Mouse (Mus musculus) midbrain, embryonic 15.5 days (tissue): ENCODE results near the gene Tpra1. TPM values are rescaled to one million over a fixed set of nuclear protein-coding genes. Genes with fewer than 3 reads are reported as not detected.
A peak's percentile ranks its signal among the peaks of the same experiment; 100 is the strongest.

Experiments
- ATAC-seq: fragments of 200-750 bp; cut with Nextera tagmentation; replicated peaks from 2 replicates; pipeline ENCODE4 v1.8.0; 2017; ENCODE audit warnings: moderate TSS enrichment
- H3K27ac ChIP-seq: fragments of 300-500 bp; sonication (generic); 2 replicates; pipeline ENCODE4 v1.5.1; 2015; ENCODE audit warnings: mild to moderate bottlenecking, inconsistent platforms
- H3K27me3 ChIP-seq: fragments of 300-500 bp; sonication (generic); replicated peaks from 2 replicates; pipeline ENCODE4 v1.6.1; 2015; ENCODE audit warnings: inconsistent platforms
- H3K36me3 ChIP-seq: fragments of 300-500 bp; sonication (generic); replicated peaks from 2 replicates; pipeline ENCODE4 v1.6.1; 2015; ENCODE audit warnings: inconsistent platforms
- H3K4me1 ChIP-seq: fragments of 300-500 bp; sonication (generic); 2 replicates; pipeline ENCODE4 v1.6.1; 2015; ENCODE audit warnings: inconsistent platforms
- H3K4me2 ChIP-seq: fragments of 300-500 bp; sonication (generic); 2 replicates; pipeline ENCODE4 v1.6.1; 2015; ENCODE audit warnings: inconsistent platforms, mild to moderate bottlenecking, moderate library complexity
- H3K4me3 ChIP-seq: fragments of 300-500 bp; sonication (generic); 2 replicates; pipeline ENCODE4 v1.5.1; 2015; ENCODE audit warnings: mild to moderate bottlenecking, inconsistent platforms
- H3K9ac ChIP-seq: fragments of 300-500 bp; sonication (generic); 2 replicates; pipeline ENCODE4 v1.6.1; 2015; ENCODE audit warnings: mild to moderate bottlenecking, inconsistent platforms
- H3K9me3 ChIP-seq: fragments of 300-500 bp; sonication (generic); 2 replicates; pipeline ENCODE4 v1.6.1; 2016; ENCODE audit warnings: inconsistent platforms
- WGBS: fragments of 180-500 bp; shearing (Covaris S2); methylation state at CpG from one replicate; pipeline ENCODE4 v1.1.7; 2015; ENCODE audit warnings: mixed read lengths; 5-methylcytosine and 5-hydroxymethylcytosine counted together
- polyA plus RNA-seq: library from polyadenylated mRNA; unstranded; fragments of >200 nt; fragmentation: Nextera tagmentation; extraction: Ambion mirVana; gene quantifications from 2 replicates; pipeline ENCODE4 v1.2.1, GENCODE M21; 2015

The Tpra1 gene
- polyA plus RNA-seq, 1 experiment from 2014 or later = 102 TPM

DNA sequence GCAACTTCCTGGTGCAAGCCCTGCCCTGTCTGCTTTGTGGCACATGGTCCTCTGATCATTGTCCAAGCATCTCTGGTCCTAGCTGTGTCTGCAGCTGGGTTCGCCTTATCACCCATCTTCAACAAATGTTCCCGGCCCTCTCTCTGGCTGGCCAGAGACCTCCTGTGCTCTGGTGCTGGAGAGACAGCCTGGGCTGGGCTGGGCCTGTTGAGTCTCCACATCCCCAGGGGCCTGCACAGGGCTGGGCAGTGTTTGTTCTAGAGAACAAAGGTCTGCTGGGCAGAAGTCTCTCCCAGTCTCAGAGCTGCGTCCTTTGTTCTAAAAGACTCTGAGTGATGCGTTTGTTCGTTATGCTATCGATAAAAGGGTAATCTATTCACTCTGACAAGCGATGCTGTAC lies 28.0 kb downstream of the Tpra1 start:
- ATAC-seq = no peak
- no peak overlapping the region for H3K4me3 ChIP-seq
- peak overlapping the region; percentile 73 for H3K27ac ChIP-seq
- no peaks in the 10 kb centered on the region for H3K9me3 ChIP-seq
- 36% methylated on average over 7 of the region's 7 CpGs for WGBS
- no peak overlapping the region for H3K9ac ChIP-seq
- no peaks in the 10 kb centered on the region for H3K36me3 ChIP-seq
- no peaks in the 10 kb centered on the region for H3K27me3 ChIP-seq
- H3K4me1 ChIP-seq = peaks cover 51% of the 10 kb centered on the region
- no peak overlapping the region for H3K4me2 ChIP-seq

DNA sequence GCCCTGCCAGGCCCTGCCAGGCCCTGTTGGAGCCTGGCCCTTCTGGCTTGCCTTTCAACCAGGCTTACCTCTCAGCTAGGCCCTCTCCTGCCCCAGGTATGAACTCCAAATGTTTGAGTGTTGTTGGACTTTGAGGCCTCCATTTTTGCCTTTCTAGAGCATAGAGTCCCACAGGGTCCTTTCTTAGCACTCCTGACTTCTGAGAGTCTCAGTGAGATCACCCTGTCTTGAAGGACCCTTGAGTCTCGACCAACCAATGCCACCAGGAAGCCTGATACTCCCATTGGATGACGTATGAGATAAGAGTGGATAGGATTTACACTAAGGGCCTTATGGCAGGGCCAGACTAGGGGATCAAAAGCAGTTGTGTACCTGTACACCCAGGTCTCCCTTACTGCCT lies 29.4 kb downstream of the Tpra1 start:
- no peak overlapping the region for H3K9ac ChIP-seq
- no peak for ATAC-seq
- no peaks in the 10 kb centered on the region for H3K36me3 ChIP-seq
- 82% methylated on average over 2 of the region's 2 CpGs for WGBS
- H3K4me2 ChIP-seq = no peak overlapping the region
- no peaks in the 10 kb centered on the region for H3K27me3 ChIP-seq
- no peak overlapping the region for H3K4me3 ChIP-seq
- H3K9me3 ChIP-seq = no peaks in the 10 kb centered on the region
- H3K4me1 ChIP-seq = peaks cover 49% of the 10 kb centered on the region
- no peak overlapping the region for H3K27ac ChIP-seq

GRCm38 (mm10) chr6:88934132-88934531 lies 32.1 kb downstream of the Tpra1 start:
- no peaks in the 10 kb centered on the region for H3K9me3 ChIP-seq
- WGBS = 30% methylated on average over 4 of the region's 4 CpGs
- H3K4me1 ChIP-seq = peaks cover 63% of the 10 kb centered on the region
- no peak for ATAC-seq
- H3K27ac ChIP-seq = no peak overlapping the region
- H3K4me3 ChIP-seq = no peak overlapping the region
- no peaks in the 10 kb centered on the region for H3K36me3 ChIP-seq
- no peaks in the 10 kb centered on the region for H3K27me3 ChIP-seq
- no peak overlapping the region for H3K9ac ChIP-seq
- H3K4me2 ChIP-seq = no peak overlapping the region

DNA sequence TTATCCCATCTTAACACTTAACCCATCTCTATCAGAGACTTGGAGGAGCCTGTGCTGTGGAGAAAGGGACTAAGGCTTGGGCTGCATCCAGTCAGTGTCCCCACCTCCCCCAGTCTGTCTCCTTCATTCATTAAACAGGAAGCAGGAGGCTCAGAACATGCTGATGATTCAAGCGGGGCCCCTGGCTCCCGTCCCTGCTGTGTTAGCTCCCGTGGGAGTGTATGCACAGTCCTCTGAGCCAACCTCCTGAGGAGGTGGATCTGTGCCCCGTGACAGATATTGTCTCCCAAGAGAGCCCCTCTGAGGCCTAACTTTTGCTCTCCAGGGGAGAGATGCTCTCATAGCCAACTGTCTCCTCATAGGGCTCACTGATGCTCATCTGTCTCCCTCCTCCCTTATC lies 32.8 kb downstream of the Tpra1 start:
- Histone ChIP-seq H3K9me3 (no peaks in the 10 kb centered on the region), H3K27me3 (no peaks in the 10 kb centered on the region), H3K4me2 (no peak overlapping the region), H3K4me1 (peaks cover 63% of the 10 kb centered on the region), H3K36me3 (no peaks in the 10 kb centered on the region), H3K27ac (no peak overlapping the region), H3K4me3 (no peak overlapping the region), H3K9ac (no peak overlapping the region)
- ATAC-seq = no peak
- 20% methylated on average over 4 of the region's 4 CpGs for WGBS

DNA sequence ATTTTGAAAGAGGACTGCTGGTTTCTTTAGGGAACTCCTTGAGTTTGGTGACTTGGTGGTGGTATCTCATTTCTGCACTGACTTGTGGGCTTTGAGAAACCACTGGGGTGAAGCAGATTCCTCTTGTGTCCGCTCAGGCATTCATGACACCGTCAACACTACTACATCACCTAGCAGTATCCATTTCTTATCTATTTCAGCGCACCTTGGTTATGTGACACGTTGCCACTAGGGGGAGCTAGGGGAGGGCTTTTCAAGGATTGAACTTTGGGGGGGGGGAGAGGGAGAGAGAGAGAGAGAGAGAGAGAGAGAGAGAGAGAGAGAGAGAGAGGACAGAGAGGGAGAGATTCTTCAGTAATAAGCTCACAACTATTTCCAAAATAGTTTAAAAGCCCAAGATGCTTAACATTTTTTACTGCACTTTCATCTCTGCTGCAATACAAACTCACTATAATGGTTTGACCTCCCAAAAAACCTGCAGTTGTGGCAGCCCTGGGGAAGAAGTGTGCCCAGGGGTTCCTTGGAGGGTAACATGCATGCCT lies 33.8 kb downstream of the Tpra1 start:
- no peak overlapping the region for H3K4me3 ChIP-seq
- no peaks in the 10 kb centered on the region for H3K27me3 ChIP-seq
- peak overlapping the region; percentile 19; the same call in 1 of the 2 replicates for H3K9ac ChIP-seq
- no peaks in the 10 kb centered on the region for H3K9me3 ChIP-seq
- H3K4me2 ChIP-seq = no peak overlapping the region
- H3K27ac ChIP-seq = peak overlapping the region; percentile 49; the same call in 1 of the 2 replicates
- WGBS = 11% methylated on average over 4 of the region's 4 CpGs
- no peak for ATAC-seq
- peaks cover 64% of the 10 kb centered on the region for H3K4me1 ChIP-seq
- H3K36me3 ChIP-seq = no peaks in the 10 kb centered on the region

DNA sequence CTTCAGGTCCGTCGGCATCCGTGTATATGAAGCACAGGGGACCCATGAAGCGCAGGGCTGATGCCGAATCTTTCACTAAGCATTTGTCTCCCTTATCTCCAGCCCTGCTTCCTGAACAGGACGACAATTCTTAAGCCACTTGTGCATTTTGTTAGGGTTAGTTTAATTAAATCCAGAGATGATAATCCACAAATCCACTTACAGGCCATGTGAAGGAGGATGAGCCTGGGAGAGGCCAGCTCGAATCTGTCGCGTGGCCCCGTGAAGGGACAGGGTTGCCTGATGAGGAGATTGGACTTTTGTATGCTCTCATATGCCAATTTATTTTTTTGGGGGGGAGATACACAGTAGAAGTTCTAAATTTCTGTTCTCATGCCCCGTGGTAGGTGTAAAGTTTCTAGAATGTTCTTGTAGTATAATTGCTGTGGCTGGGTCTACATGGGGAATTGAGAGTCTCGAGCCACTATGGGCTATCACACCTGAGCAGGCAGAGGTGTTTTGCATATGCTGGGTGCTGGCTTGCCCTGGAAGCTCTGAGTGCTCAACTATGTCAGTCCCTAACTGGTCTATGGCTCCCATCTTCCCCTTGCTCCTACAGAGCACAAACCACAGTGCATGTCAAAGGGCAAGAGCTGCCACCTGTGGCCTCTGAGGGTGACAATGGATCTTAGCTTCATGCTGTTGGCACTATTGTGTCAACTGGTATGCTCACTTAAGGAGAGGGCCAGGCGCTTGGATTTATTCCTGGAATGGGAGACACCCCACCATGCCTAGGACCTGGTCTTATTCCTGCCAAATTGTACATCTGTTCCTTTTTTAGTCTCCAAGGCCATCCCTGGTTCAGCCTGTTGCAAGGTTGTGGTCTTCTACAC lies 34.5 kb downstream of the Tpra1 start:
- peak overlapping the region; percentile 77 for H3K27ac ChIP-seq
- H3K36me3 ChIP-seq = no peaks in the 10 kb centered on the region
- no peak for ATAC-seq
- no peaks in the 10 kb centered on the region for H3K27me3 ChIP-seq
- no peaks in the 10 kb centered on the region for H3K9me3 ChIP-seq
- H3K4me1 ChIP-seq = peaks cover 72% of the 10 kb centered on the region
- H3K4me2 ChIP-seq = no peak overlapping the region
- H3K4me3 ChIP-seq = no peak overlapping the region
- 44% methylated on average over 13 of the region's 13 CpGs for WGBS
- peak overlapping the region; percentile 19; the same call in 1 of the 2 replicates for H3K9ac ChIP-seq

DNA sequence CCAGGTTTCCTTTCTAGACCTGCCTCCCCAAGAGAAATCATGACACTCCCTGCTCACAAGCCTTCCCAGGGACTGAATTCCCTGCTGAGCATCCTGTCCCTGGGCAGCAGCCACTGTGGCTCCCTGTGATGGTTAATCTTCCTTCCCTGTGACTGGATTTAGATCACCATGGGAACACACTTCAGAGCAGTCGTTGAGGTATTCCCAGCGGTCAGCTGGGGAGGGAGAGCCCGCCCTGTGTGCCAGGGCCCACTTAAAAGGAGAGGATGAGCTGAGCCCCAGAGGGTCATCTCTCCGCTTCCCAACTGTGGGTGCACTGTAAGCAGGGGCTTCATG lies 35.1 kb downstream of the Tpra1 start:
- ATAC-seq = no peak
- no peaks in the 10 kb centered on the region for H3K36me3 ChIP-seq
- no peak overlapping the region for H3K4me3 ChIP-seq
- H3K4me1 ChIP-seq = peaks cover 78% of the 10 kb centered on the region
- 19% methylated on average over 4 of the region's 4 CpGs for WGBS
- peak overlapping the region; percentile 77 for H3K27ac ChIP-seq
- no peaks in the 10 kb centered on the region for H3K9me3 ChIP-seq
- no peak overlapping the region for H3K4me2 ChIP-seq
- H3K27me3 ChIP-seq = no peaks in the 10 kb centered on the region
- no peak overlapping the region for H3K9ac ChIP-seq

DNA sequence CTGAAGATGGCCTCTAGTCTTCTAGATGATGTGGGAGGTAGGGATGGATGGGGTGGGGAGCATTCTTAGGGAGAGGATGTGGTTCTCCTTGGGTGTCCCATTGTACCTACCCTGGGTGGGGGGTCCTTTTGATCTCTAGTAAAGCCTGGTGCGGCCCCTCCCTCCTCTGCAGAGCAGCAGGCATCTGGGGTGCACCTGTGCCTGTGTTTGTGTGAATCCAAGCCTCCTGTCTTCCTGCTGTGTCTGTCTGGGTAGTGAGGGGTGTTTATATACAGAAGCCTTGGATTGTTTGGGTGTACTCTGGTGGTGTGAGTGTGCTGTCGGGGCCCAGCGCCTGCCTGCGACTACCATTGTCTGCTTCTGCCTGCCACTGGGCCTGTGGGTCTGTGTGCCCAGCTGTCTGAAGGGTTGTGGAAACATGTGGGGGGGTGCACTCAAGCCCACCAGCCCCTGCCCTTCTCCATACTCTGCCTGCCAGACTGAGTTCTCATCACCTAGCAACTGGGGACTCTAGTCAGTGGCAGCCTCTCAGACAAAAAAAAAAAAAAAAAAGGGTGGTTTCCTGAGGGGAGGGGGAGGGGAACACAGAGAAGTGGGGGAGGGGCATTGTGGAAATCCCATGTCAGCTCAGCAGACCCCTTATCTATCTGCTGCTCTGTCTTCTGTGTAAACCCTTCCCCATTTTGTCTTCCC lies 36.1 kb downstream of the Tpra1 start:
- no peak overlapping the region for H3K4me3 ChIP-seq
- H3K9me3 ChIP-seq = no peaks in the 10 kb centered on the region
- H3K27me3 ChIP-seq = no peaks in the 10 kb centered on the region
- H3K9ac ChIP-seq = no peak overlapping the region
- 10% methylated on average over 4 of the region's 4 CpGs for WGBS
- H3K36me3 ChIP-seq = no peaks in the 10 kb centered on the region
- H3K4me2 ChIP-seq = no peak overlapping the region
- H3K27ac ChIP-seq = peak overlapping the region; percentile 77
- H3K4me1 ChIP-seq = peaks cover 87% of the 10 kb centered on the region
- peak; percentile 41 for ATAC-seq

DNA sequence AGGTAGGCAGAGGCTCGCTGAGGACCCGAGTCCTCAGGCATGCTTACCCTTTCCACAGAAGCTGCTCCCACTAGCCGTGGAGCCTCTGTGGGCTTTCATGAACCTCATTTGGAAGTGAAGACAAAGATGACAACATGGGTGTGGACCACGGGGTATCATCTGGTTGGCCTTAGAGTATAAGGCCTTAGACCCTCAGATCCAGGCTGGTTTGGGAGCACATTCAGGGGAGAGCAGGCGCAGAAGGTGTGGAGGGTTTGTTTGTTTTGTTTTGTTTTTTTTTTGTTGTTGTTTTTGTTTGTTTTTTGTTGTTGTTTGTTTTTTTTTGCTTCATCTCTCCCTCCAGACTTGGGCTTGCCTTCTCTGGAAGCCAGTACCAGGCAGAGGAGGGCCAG lies 36.6 kb downstream of the Tpra1 start:
- Histone ChIP-seq H3K36me3 (no peaks in the 10 kb centered on the region), H3K4me1 (peaks cover 93% of the 10 kb centered on the region), H3K9me3 (no peaks in the 10 kb centered on the region), H3K4me2 (no peak overlapping the region), H3K27ac (peak overlapping the region; percentile 77), H3K4me3 (no peak overlapping the region), H3K27me3 (no peaks in the 10 kb centered on the region), H3K9ac (no peak overlapping the region)
- no peak for ATAC-seq
- WGBS = 32% methylated on average over 5 of the region's 5 CpGs

- WGBS = 22% methylated on average over 12 of the region's 12 CpGs
- no peak for ATAC-seq
- Histone ChIP-seq H3K9me3 (no peaks in the 10 kb centered on the region), H3K4me1 (peaks cover 98% of the 10 kb centered on the region), H3K9ac (no peak overlapping the region), H3K4me3 (no peak overlapping the region), H3K27me3 (no peaks in the 10 kb centered on the region), H3K36me3 (no peaks in the 10 kb centered on the region), H3K27ac (peak overlapping the region; percentile 77; the same call in 1 of the 2 replicates), H3K4me2 (no peak overlapping the region)
These were observed 37.4 kb downstream of the Tpra1 start for GRCm38 (mm10) chr6:88939281-88940089.

DNA sequence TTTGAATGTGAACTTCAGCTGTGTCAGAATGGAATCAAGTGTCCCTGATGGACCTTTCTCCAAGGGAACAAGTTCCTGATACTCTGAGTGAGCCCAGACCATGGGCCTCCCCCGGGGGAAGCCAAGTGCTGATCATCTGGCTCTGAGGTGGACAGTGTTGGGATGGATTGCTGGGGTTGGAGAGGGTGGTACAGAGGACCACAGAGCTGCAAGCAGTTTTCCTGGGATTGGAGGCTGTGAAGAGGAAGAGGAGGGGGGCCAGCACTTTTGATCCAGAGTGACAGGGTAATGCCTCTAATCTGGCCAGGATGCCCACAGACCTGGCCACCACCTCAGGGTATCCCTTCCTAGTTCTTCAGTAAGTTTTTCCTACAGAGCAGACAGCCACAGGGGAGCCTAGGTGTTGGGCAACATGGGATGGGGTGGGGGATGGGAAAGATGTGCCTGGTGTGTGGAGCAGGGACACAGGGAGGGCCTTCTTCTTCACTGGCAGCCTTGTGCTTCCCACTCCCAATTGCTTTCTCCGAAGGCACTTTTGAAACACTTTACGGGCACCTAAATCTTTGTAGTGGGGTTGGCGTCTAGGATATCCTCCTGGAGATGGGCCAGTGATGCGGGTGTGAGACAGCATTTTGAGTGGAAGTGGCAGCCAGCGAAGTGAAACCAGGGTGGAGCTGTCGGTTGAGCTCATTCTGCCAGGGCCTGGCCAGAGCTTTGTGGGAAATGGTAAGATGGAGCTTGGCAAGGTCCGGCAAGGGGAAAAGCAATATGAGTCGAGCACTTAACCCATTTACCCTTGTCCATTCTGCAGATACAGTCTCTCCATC lies 38.3 kb downstream of the Tpra1 start:
- ATAC-seq = no peak
- no peaks in the 10 kb centered on the region for H3K27me3 ChIP-seq
- H3K9ac ChIP-seq = no peak overlapping the region
- H3K9me3 ChIP-seq = no peaks in the 10 kb centered on the region
- WGBS = 71% methylated on average over 9 of the region's 9 CpGs
- H3K4me3 ChIP-seq = no peak overlapping the region
- H3K27ac ChIP-seq = peak overlapping the region; percentile 34; the same call in 1 of the 2 replicates
- no peaks in the 10 kb centered on the region for H3K36me3 ChIP-seq
- no peak overlapping the region for H3K4me2 ChIP-seq
- H3K4me1 ChIP-seq = peaks cover 92% of the 10 kb centered on the region
